Mouse (Mus musculus): ENCODE measurements around the gene Orc5. TPM values are rescaled to one million over a fixed set of nuclear protein-coding genes. Genes with fewer than 3 reads are reported as not detected.
"Not testable (repeated sequence)": the region's sequence is repeated elsewhere in the genome, so short reads cannot be mapped to it uniquely, and the experiment has no call there.

Orc5 gene
- polyA plus RNA-seq, 1 experiment = 0.83 TPM

DNA sequence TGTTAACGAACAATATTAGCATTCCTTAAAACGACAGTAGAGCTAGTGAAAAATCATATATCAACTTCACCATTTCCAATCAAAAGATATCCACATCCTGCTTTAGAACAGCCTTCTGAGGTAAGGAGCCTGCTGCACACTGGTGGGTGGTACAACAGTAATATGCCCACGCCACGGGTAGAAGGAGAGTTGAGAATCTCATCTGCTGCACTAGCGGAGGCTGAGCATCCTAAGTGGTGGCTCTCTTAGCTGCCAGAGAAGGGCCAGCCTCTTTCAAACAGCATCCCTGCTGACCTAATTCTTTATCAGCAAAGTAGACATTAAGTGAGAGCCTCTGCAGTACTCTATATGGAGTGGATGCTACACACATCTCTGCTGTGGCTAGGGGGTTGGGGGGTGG, 41.7 kb downstream of the Orc5 start:
- no peak overlapping the region for H3K4me3 ChIP-seq (replicated peaks)

GRCm38 (mm10) chr5:22499437-22499836, 50.8 kb downstream of the Orc5 start:
- Histone ChIP-seq H3K4me1 (peaks cover 28% of the 10 kb centered on the region), H3K9me3 (no peaks in the 10 kb centered on the region), H3K27me3 (replicated peaks) (no peaks in the 10 kb centered on the region), H3K36me3 (replicated peaks; ENCODE audit: low read length) (peaks cover 37% of the 10 kb centered on the region), H3K4me3 (replicated peaks) (peak overlapping the region; percentile 58)
- TF ChIP-seq FLI1 (IDR thresholded peaks at IDR 0.05; ENCODE audit: low read length) (no peak), GATA1 (IDR thresholded peaks at IDR 0.05; ENCODE audit: borderline replicate concordance, low read length) (no peak)

More for the DNA sequence above, 41.7 kb downstream of the Orc5 start:
- Histone ChIP-seq H3K9me3 (no peaks in the 10 kb centered on the region), H3K36me3 (replicated peaks; ENCODE audit: low read length) (peaks cover 43% of the 10 kb centered on the region), H3K27me3 (replicated peaks) (no peaks in the 10 kb centered on the region), H3K4me1 (peaks cover 17% of the 10 kb centered on the region)
- TF ChIP-seq GATA1 (IDR thresholded peaks at IDR 0.05; ENCODE audit: borderline replicate concordance, low read length) (no peak), FLI1 (IDR thresholded peaks at IDR 0.05; ENCODE audit: low read length) (no peak)

- Histone ChIP-seq H3K9me3 (no peaks in the 10 kb centered on the region), H3K4me1 (no peaks in the 10 kb centered on the region; the same call in 1 of the 2 replicates), H3K36me3 (replicated peaks; ENCODE audit: low read length) (peaks cover 36% of the 10 kb centered on the region), H3K27me3 (replicated peaks) (no peaks in the 10 kb centered on the region), H3K4me3 (replicated peaks) (no peak overlapping the region)
- no peak for TF ChIP-seq GATA1 (IDR thresholded peaks at IDR 0.05; ENCODE audit: borderline replicate concordance, low read length)
- TF ChIP-seq FLI1 (IDR thresholded peaks at IDR 0.05; ENCODE audit: low read length) = no peak
Observed at GRCm38 (mm10) chr5:22491088-22491487, 59.1 kb downstream of the Orc5 start.

DNA sequence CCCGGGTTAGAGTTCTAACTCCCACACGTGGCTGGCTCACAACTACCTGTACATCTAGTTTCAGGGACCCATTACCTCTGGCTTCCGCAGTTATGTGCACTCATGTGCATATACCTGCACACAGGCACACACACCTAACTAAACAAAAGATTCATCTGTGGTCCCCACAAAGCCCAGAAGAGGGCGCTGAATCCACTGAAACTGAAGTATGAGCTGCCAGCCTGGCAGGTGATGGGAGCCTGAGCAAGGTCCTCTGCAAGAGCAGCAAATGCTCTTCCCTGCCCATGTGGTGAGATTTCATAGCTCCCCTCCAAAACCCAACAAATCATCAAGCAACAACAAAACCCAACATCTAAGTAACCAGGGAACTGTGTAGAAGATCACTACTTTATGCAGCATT, 61.1 kb downstream of the Orc5 start:
- H3K4me1 ChIP-seq = peaks cover 15% of the 10 kb centered on the region
- H3K9me3 ChIP-seq = no peaks in the 10 kb centered on the region
- no peaks in the 10 kb centered on the region for H3K27me3 ChIP-seq (replicated peaks)
- no peak overlapping the region for H3K4me3 ChIP-seq (replicated peaks)
- TF ChIP-seq FLI1 (IDR thresholded peaks at IDR 0.05; ENCODE audit: low read length) = no peak
- no peak for TF ChIP-seq GATA1 (IDR thresholded peaks at IDR 0.05; ENCODE audit: borderline replicate concordance, low read length)
- H3K36me3 ChIP-seq (replicated peaks; ENCODE audit: low read length) = peaks cover 51% of the 10 kb centered on the region

- Histone ChIP-seq H3K36me3 (replicated peaks; ENCODE audit: low read length) (peaks cover 52% of the 10 kb centered on the region), H3K4me3 (replicated peaks) (no peak overlapping the region), H3K9me3 (no peaks in the 10 kb centered on the region), H3K4me1 (peaks cover 15% of the 10 kb centered on the region), H3K27me3 (replicated peaks) (no peaks in the 10 kb centered on the region)
- TF ChIP-seq FLI1 (IDR thresholded peaks at IDR 0.05; ENCODE audit: low read length) (no peak), GATA1 (IDR thresholded peaks at IDR 0.05; ENCODE audit: borderline replicate concordance, low read length) (no peak)
Observed at GRCm38 (mm10) chr5:22486601-22487206, 63.5 kb downstream of the Orc5 start.

DNA sequence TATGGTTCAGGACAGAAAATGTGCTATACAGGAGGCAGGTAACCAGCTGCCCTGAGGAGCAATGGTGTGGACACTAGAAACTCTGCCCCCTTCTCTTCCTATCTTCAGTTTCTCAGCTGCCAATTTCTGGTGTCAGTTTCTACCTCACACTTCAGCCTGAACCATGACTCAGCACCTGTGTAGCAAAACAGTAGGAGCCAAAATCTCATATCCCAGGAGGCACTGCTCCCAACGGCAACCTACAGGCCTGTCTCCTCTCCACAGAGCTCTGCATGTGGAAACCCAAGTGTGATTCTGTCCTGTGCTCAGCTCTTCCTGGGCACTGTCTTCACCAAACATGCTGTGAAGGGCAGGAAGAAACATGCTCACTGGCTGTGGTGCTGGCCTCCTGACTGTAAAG, 64.5 kb downstream of the Orc5 start:
- TF ChIP-seq FLI1 (IDR thresholded peaks at IDR 0.05; ENCODE audit: low read length) = no peak
- TF ChIP-seq GATA1 (IDR thresholded peaks at IDR 0.05; ENCODE audit: borderline replicate concordance, low read length) = no peak
- Histone ChIP-seq H3K4me3 (replicated peaks) (no peak overlapping the region), H3K36me3 (replicated peaks; ENCODE audit: low read length) (peaks cover 48% of the 10 kb centered on the region), H3K4me1 (peaks cover 18% of the 10 kb centered on the region), H3K27me3 (replicated peaks) (no peaks in the 10 kb centered on the region), H3K9me3 (no peaks in the 10 kb centered on the region)

- TF ChIP-seq FLI1 (IDR thresholded peaks at IDR 0.05; ENCODE audit: low read length) (no peak), GATA1 (IDR thresholded peaks at IDR 0.05; ENCODE audit: borderline replicate concordance, low read length) (no peak)
- peaks cover 30% of the 10 kb centered on the region for H3K36me3 ChIP-seq (replicated peaks; ENCODE audit: low read length)
- H3K4me3 ChIP-seq (replicated peaks) = no peak overlapping the region
Observed at GRCm38 (mm10) chr5:22482567-22482966, 67.7 kb downstream of the Orc5 start.

DNA sequence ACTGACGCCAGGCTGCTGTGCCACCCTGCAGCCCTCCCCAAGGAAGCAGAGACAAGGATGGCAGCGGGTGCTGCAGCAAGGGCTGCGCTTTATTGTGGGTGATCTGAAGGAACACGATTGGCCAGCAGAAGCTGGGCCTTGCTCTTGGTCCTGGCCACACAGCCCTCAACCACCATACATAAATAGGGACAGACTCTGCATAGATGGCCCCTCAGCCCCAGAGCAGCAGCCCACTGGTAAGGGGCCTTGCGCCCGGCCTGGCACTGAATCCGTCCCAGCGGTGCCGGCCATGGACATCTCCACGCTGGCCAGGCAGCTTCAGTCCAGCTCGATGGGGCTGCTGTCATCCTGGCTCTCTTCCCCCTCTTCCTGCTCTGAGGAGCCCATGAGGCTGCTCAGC, 77.8 kb downstream of the Orc5 start:
- not testable (repeated sequence) for H3K4me1 ChIP-seq; H3K4me3 ChIP-seq (replicated peaks); H3K27me3 ChIP-seq (replicated peaks); H3K36me3 ChIP-seq (replicated peaks; ENCODE audit: low read length); H3K9me3 ChIP-seq

More at GRCm38 (mm10) chr5:22482567-22482966, 67.7 kb downstream of the Orc5 start:
- Histone ChIP-seq H3K4me1 (peaks cover 18% of the 10 kb centered on the region), H3K27me3 (replicated peaks) (no peaks in the 10 kb centered on the region), H3K9me3 (no peaks in the 10 kb centered on the region)

- no peaks in the 10 kb centered on the region for H3K36me3 ChIP-seq (replicated peaks; ENCODE audit: low read length)
- TF ChIP-seq GATA1 (IDR thresholded peaks at IDR 0.05; ENCODE audit: borderline replicate concordance, low read length) = no peak
- TF ChIP-seq FLI1 (IDR thresholded peaks at IDR 0.05; ENCODE audit: low read length) = no peak
- H3K4me3 ChIP-seq (replicated peaks) = no peak overlapping the region
- no peaks in the 10 kb centered on the region for H3K4me1 ChIP-seq
- no peaks in the 10 kb centered on the region for H3K27me3 ChIP-seq (replicated peaks)
- no peaks in the 10 kb centered on the region for H3K9me3 ChIP-seq
Observed at GRCm38 (mm10) chr5:22471243-22471642, 79.0 kb downstream of the Orc5 start.

GRCm38 (mm10) chr5:22452871-22453661, 97.2 kb downstream of the Orc5 start:
- peaks cover 2% of the 10 kb centered on the region for H3K27me3 ChIP-seq (replicated peaks)
- no peaks in the 10 kb centered on the region for H3K4me1 ChIP-seq
- no peak overlapping the region for H3K4me3 ChIP-seq (replicated peaks)
- no peak for TF ChIP-seq GATA1 (IDR thresholded peaks at IDR 0.05; ENCODE audit: borderline replicate concordance, low read length)
- no peak for TF ChIP-seq FLI1 (IDR thresholded peaks at IDR 0.05; ENCODE audit: low read length)
- H3K36me3 ChIP-seq (replicated peaks; ENCODE audit: low read length) = no peaks in the 10 kb centered on the region
- no peaks in the 10 kb centered on the region for H3K9me3 ChIP-seq

Measured in megakaryocyte, embryonic 14.5 days (primary cell).